Mouse (Mus musculus): ENCODE data around the gene Kbtbd4. TPM values are rescaled to one million over a fixed set of nuclear protein-coding genes. Genes with fewer than 3 reads are reported as not detected.
"Not testable (repeated sequence)": the region's sequence is repeated elsewhere in the genome, so short reads cannot be mapped to it uniquely, and the experiment has no call there.

Gene Kbtbd4
- 24.5 and 28.2 TPM in 2 replicates for polyA plus RNA-seq (2012; rRNA removed)

GRCm38 (mm10) chr2:90904076-90904855 lies at the start of gene Kbtbd4, which contains the start of gene Ndufs3:
TSS of gene Kbtbd4 (plus strand) at chr2:90904740.
TSS of gene Ndufs3 (minus strand) at chr2:90904827.
- peak; percentile 62 to 91 for DNase-seq (ENCODE audit: extremely low spot score in 1 of 2, low spot score in 1 of 2)

GRCm38 (mm10) chr2:90861486-90861885 lies 43.1 kb upstream of the Kbtbd4 start:
- no peak for DNase-seq (ENCODE audit: extremely low spot score in 1 of 2, low spot score in 1 of 2)

GRCm38 (mm10) chr2:90864184-90864583 lies 40.4 kb upstream of the Kbtbd4 start:
- DNase-seq (ENCODE audit: extremely low spot score in 1 of 2, low spot score in 1 of 2), result no peak

DNA sequence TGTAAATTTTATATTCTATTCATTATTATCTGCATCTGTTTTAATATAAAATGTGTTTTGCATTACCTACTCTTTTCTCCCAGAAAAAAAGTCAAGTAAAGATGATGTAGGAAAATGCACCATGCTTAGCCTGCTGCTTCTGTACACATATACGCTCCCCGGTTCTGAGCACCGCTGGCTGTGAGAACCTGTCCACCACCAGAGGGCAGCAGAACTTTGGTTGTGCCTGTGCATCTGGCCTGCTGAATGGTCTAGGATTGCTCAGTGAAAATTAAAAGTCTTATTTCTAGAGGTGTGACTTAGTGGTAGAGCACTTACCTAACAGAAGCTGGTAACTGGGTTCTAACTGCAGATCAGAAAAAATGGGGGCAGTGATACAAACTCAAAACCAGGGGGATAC lies 38.0 kb upstream of the Kbtbd4 start:
- peak; percentile 82 to 97 for DNase-seq (ENCODE audit: extremely low spot score in 1 of 2, low spot score in 1 of 2)

DNA sequence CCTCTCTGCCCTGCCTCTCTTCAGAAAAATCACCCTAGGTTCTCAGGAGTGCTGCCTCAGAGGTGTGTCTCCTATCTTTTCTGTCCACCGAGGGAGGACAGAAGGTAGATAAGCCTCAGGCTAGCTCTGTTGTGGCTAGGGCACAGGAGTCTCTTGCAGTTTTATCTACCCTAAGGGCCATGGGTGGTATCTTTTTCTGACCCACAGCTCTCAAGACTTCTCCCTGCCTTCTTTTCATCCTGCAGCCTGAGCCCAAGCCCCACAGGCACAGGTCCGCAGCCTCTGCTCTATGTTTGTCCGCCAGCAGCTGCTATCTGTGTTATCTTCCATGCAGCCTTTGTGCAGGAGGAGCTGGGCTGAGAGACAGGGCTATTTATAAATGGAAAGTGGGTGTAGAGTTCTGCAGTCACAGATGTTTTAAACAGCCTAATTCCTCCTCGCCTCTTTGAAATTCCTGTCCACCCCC lies 34.4 kb upstream of the Kbtbd4 start:
- peak in 1 of 2 experiments; percentile 80 for DNase-seq (ENCODE audit: extremely low spot score in 1 of 2, low spot score in 1 of 2)

GRCm38 (mm10) chr2:90871180-90871961 lies 33.2 kb upstream of the Kbtbd4 start:
- peak in 1 of 2 experiments; percentile 64 for DNase-seq (ENCODE audit: extremely low spot score in 1 of 2, low spot score in 1 of 2)

GRCm38 (mm10) chr2:90874025-90874424 lies 30.5 kb upstream of the Kbtbd4 start:
- DNase-seq (ENCODE audit: extremely low spot score in 1 of 2, low spot score in 1 of 2), result no peak

GRCm38 (mm10) chr2:90875239-90875638 lies 29.3 kb upstream of the Kbtbd4 start:
- DNase-seq (ENCODE audit: extremely low spot score in 1 of 2, low spot score in 1 of 2), result no peak

- no peak for DNase-seq (ENCODE audit: extremely low spot score in 1 of 2, low spot score in 1 of 2)
Measured at GRCm38 (mm10) chr2:90877584-90878259, 26.8 kb upstream of the Kbtbd4 start.

DNA sequence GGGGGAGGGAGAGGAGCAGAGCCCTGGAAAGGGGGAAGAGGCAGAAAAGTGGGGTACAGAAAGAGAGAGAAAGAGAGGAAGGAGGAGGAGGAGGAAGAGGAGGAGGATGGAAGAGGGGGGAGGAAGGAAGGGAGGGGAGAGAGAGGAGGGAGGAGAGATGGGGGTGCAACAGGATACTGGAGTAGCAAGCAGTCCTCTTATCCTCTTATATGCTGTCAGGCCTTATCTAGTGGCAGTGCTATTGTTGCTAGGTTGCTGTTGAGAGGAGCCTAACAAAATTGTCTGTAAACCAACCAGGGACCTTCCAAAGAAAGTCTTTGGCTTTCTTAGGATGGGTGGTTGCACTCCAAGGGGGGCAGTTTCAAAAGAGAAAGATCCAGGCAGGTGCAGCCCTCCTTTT lies 25.1 kb upstream of the Kbtbd4 start:
- DNase-seq (ENCODE audit: extremely low spot score in 1 of 2, low spot score in 1 of 2), result no peak

DNA sequence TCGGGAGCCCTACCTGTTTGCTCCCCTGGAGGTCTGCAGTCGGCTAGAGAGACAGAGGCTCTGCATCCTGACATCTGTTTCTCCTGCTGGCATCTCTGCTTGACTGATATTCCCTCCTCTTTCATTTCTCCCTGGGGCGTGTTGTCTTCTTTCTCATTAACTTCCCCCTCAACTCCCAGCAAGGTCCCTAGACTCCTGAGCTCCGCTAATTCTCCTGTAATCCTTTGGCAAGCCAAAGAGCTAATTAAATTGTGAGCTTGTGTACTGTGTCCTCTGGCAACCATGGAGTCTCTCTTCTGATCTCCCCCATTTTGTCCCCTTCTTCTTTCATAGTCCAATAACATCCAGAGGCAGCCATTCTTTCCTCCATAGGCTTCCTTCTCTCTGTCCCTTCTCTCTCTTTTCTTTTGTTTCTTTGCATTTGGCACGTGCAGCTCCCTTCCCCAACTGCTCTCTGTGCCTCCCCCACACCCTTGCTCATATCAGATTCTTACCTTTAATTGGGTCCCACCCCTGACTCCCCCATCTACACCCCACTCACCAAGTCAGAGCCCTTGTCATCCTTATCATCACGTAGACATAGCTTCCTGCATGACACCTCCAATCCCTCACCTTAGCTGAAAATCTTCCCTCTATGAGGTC lies 24.3 kb upstream of the Kbtbd4 start:
- no peak for DNase-seq (ENCODE audit: extremely low spot score in 1 of 2, low spot score in 1 of 2)

DNA sequence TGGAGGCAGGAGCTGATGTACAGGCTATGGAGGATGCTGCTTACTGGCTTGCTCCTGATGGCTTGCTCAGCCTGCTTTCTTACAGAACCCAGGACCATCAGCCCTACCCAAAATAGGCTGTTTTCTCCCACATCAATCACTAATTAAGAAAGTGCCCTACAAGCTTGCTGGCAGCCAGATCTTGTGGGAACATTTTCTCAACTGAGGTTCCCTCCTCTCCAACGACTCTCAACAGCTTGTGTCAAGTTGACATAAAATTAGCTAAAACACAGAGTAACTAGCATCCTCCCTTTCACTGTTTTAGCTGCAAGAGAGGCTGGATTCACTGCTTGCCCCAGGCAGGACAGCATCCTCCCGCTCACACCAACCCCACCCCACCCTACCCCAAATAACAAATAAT lies 22.7 kb upstream of the Kbtbd4 start:
- no peak for DNase-seq (ENCODE audit: extremely low spot score in 1 of 2, low spot score in 1 of 2)

GRCm38 (mm10) chr2:90885218-90886041 lies 19.1 kb upstream of the Kbtbd4 start, which contains the start of gene C1qtnf4:
TSS of gene C1qtnf4 (plus strand) at chr2:90885860.
- DNase-seq (ENCODE audit: extremely low spot score in 1 of 2, low spot score in 1 of 2), result no peak

DNA sequence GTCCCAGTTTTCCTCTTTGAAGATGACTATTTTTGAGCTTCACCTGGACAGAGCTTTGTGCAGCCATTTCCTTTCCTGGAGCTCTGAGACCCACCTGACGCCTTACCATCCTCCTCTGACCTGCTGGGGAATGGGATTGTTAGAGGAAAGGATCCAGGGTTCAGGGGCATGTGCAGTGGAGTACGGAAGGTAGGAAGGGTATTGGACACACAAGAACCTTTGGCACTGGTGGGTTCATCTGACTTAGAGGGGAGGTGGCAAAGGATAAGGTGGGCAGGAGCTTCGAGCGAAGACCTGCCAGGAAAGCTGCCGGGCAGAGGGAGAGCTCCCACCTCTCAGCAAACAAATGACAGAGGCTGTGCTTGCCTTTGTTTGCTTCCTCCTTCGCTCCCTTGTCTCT lies 18.1 kb upstream of the Kbtbd4 start:
- no peak for DNase-seq (ENCODE audit: extremely low spot score in 1 of 2, low spot score in 1 of 2)

- DNase-seq (ENCODE audit: extremely low spot score in 1 of 2, low spot score in 1 of 2), result no peak
Measured at GRCm38 (mm10) chr2:90887627-90888026, 16.9 kb upstream of the Kbtbd4 start.

GRCm38 (mm10) chr2:90889550-90890548 lies 14.7 kb upstream of the Kbtbd4 start:
- no peak for DNase-seq (ENCODE audit: extremely low spot score in 1 of 2, low spot score in 1 of 2)

GRCm38 (mm10) chr2:90893673-90894298 lies 10.8 kb upstream of the Kbtbd4 start:
- DNase-seq (ENCODE audit: extremely low spot score in 1 of 2, low spot score in 1 of 2), result no peak

DNA sequence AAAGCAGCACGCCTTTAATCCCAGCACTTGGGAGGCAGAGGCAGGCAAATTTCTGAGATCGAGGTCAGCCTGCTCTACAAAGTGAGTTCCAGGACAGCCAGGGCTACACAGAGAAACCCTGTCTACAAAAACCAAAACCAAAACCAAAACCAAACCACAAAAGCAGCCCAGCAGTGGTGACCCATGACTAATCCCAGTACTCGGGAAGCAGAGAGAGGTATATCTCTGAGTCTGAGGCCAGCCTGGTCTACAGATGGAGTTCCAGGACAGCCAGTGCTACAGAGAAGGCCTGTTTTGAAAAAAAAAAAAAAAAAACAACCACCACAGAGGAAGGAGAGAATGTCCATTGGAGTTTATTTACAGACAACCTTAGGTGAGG lies 10.3 kb upstream of the Kbtbd4 start:
- not testable (repeated sequence) for DNase-seq (ENCODE audit: extremely low spot score in 1 of 2, low spot score in 1 of 2)
